Mouse (Mus musculus) midbrain, embryonic 11.5 days (tissue): ENCODE data around the gene Zwilch. TPM values are rescaled to one million over a fixed set of nuclear protein-coding genes. Genes with fewer than 3 reads are reported as not detected.
"Not testable (repeated sequence)": the region's sequence is repeated elsewhere in the genome, so short reads cannot be mapped to it uniquely, and the experiment has no call there.

ENCODE experiments used
- ATAC-seq: fragments of 200-750 bp; cut with Nextera tagmentation; 2 replicates; pipeline ENCODE4 v1.8.0; 2017; ENCODE audit warnings: moderate TSS enrichment, moderate library complexity; ENCODE audit not compliant: low FRiP score
- DNase-seq: peaks from one replicate; pipeline ENCODE4 v3.0.0; 2015; ENCODE audit warnings: low spot score; ENCODE audit errors: missing footprints
- H3K27ac ChIP-seq: fragments of 300-500 bp; sonication (generic); 2 replicates; pipeline ENCODE4 v1.5.1; 2014; ENCODE audit warnings: low read depth, low read length
- H3K27me3 ChIP-seq: fragments of 300-500 bp; sonication (generic); 2 replicates; pipeline ENCODE4 v1.6.1; 2014; ENCODE audit warnings: mild to moderate bottlenecking, low read length, moderate library complexity, mixed read lengths; ENCODE audit not compliant: control insufficient read depth, insufficient read depth
- H3K36me3 ChIP-seq: fragments of 300-500 bp; sonication (generic); 2 replicates; pipeline ENCODE4 v1.6.1; 2014; ENCODE audit warnings: mild to moderate bottlenecking, low read length, moderate library complexity, mixed read lengths; ENCODE audit not compliant: control insufficient read depth, insufficient read depth
- H3K4me1 ChIP-seq: fragments of 300-500 bp; sonication (generic); 2 replicates; pipeline ENCODE4 v1.6.1; 2014; ENCODE audit warnings: low read length; ENCODE audit not compliant: control insufficient read depth, insufficient read depth
- H3K4me2 ChIP-seq: fragments of 300-500 bp; sonication (generic); 2 replicates; pipeline ENCODE4 v1.6.1; 2014; ENCODE audit warnings: mild to moderate bottlenecking, moderate library complexity
- H3K4me3 ChIP-seq: fragments of 300-500 bp; sonication (generic); 2 replicates; pipeline ENCODE4 v1.5.1; 2014; ENCODE audit warnings: low read depth, low read length
- H3K9ac ChIP-seq: fragments of 300-500 bp; sonication (generic); 2 replicates; pipeline ENCODE4 v1.6.1; 2014; ENCODE audit warnings: low read length
- H3K9me3 ChIP-seq: fragments of 300-500 bp; sonication (generic); 2 replicates; pipeline ENCODE4 v1.6.1; 2016; ENCODE audit warnings: low read length; ENCODE audit not compliant: control insufficient read depth
- WGBS: fragments of 180-500 bp; shearing (Covaris S2); extraction: QIAGEN DNeasy Blood & Tissue Kit; methylation state at CpG from one replicate; pipeline ENCODE4 v1.1.7; 2014; 5-methylcytosine and 5-hydroxymethylcytosine counted together
- polyA plus RNA-seq: library from polyadenylated mRNA; unstranded; fragments of >200 nt; fragmentation: Nextera tagmentation; extraction: Ambion mirVana; gene quantifications from 2 replicates; pipeline ENCODE4 v1.2.1, GENCODE M21; 2014

The Zwilch gene
- polyA plus RNA-seq, 1 experiment from 2014 or later, result 30.5 TPM

- 93% methylated on average over 17 of the region's 17 CpGs for WGBS
- H3K36me3 ChIP-seq, result peaks cover 3% of the 10 kb centered on the region; the same call in 1 of the 2 replicates
- no peak for DNase-seq
These were observed 41.5 kb upstream of the Zwilch start for GRCm38 (mm10) chr9:64214452-64214851.

GRCm38 (mm10) chr9:64207509-64208084 is 34.7 kb upstream of the Zwilch start:
- no peak overlapping the region for H3K27ac ChIP-seq
- no peak for ATAC-seq
- DNase-seq, result no peak
- no peaks in the 10 kb centered on the region for H3K4me1 ChIP-seq
- no peak overlapping the region for H3K9ac ChIP-seq
- no peak overlapping the region for H3K4me3 ChIP-seq
- WGBS, result 85% methylated on average over 3 of the region's 3 CpGs
- H3K36me3 ChIP-seq, result peaks cover 3% of the 10 kb centered on the region; the same call in 1 of the 2 replicates
- no peak overlapping the region for H3K4me2 ChIP-seq
- H3K27me3 ChIP-seq, result no peaks in the 10 kb centered on the region
- no peaks in the 10 kb centered on the region for H3K9me3 ChIP-seq

More at GRCm38 (mm10) chr9:64214452-64214851, 41.5 kb upstream of the Zwilch start:
- Histone ChIP-seq H3K9ac (no peak overlapping the region), H3K4me3 (no peak overlapping the region), H3K4me2 (no peak overlapping the region), H3K27ac (no peak overlapping the region), H3K4me1 (0 out of 2 replicates have a peak, but pooled peaks cover under 1% of the 10 kb centered on the region), H3K9me3 (no peaks in the 10 kb centered on the region), H3K27me3 (no peaks in the 10 kb centered on the region)
- ATAC-seq, result no peak

GRCm38 (mm10) chr9:64202866-64203265 is 30.0 kb upstream of the Zwilch start:
- Histone ChIP-seq H3K27ac (no peak overlapping the region), H3K4me1 (no peaks in the 10 kb centered on the region), H3K9ac (no peak overlapping the region), H3K27me3 (no peaks in the 10 kb centered on the region), H3K36me3 (no peaks in the 10 kb centered on the region), H3K4me3 (no peak overlapping the region), H3K4me2 (no peak overlapping the region), H3K9me3 (no peaks in the 10 kb centered on the region)
- ATAC-seq (no peak), DNase-seq (no peak)

GRCm38 (mm10) chr9:64202331-64202730 is 29.4 kb upstream of the Zwilch start:
- H3K9me3 ChIP-seq, result no peaks in the 10 kb centered on the region
- ATAC-seq, result no peak
- no peak overlapping the region for H3K27ac ChIP-seq
- H3K27me3 ChIP-seq, result no peaks in the 10 kb centered on the region
- H3K4me1 ChIP-seq, result no peaks in the 10 kb centered on the region
- H3K4me2 ChIP-seq, result no peak overlapping the region
- H3K9ac ChIP-seq, result no peak overlapping the region
- no peak overlapping the region for H3K4me3 ChIP-seq
- H3K36me3 ChIP-seq, result no peaks in the 10 kb centered on the region
- no peak for DNase-seq

- no peaks in the 10 kb centered on the region for H3K27me3 ChIP-seq
- ATAC-seq (no peak), DNase-seq (no peak)
- 85% methylated on average over 2 of the region's 2 CpGs for WGBS
- H3K36me3 ChIP-seq, result no peaks in the 10 kb centered on the region; the same call in 1 of the 2 replicates
- H3K4me3 ChIP-seq, result no peak overlapping the region
- H3K9me3 ChIP-seq, result no peaks in the 10 kb centered on the region
- H3K9ac ChIP-seq, result no peak overlapping the region
- H3K27ac ChIP-seq, result no peak overlapping the region
- H3K4me2 ChIP-seq, result no peak overlapping the region
- H3K4me1 ChIP-seq, result no peaks in the 10 kb centered on the region
These were observed 27.0 kb upstream of the Zwilch start for GRCm38 (mm10) chr9:64199897-64200296.

GRCm38 (mm10) chr9:64198763-64199418 is 26.0 kb upstream of the Zwilch start:
- H3K27ac ChIP-seq, ATAC-seq, H3K9me3 ChIP-seq, H3K4me1 ChIP-seq, H3K27me3 ChIP-seq, DNase-seq, H3K36me3 ChIP-seq, H3K9ac ChIP-seq, H3K4me2 ChIP-seq, H3K4me3 ChIP-seq: not testable (repeated sequence)
- 89% methylated on average over 7 of the region's 7 CpGs for WGBS

- Histone ChIP-seq H3K4me2 (no peak overlapping the region), H3K27ac (no peak overlapping the region), H3K9me3 (no peaks in the 10 kb centered on the region), H3K36me3 (peaks cover 4% of the 10 kb centered on the region), H3K9ac (no peak overlapping the region), H3K27me3 (no peaks in the 10 kb centered on the region), H3K4me1 (no peaks in the 10 kb centered on the region), H3K4me3 (no peak overlapping the region)
- ATAC-seq, result no peak
- 93% methylated on average over 5 of the region's 5 CpGs for WGBS
- no peak for DNase-seq
These were observed 25.3 kb upstream of the Zwilch start for GRCm38 (mm10) chr9:64198068-64198762.

GRCm38 (mm10) chr9:64197524-64197923 is 24.6 kb upstream of the Zwilch start:
- Histone ChIP-seq H3K4me3 (no peak overlapping the region), H3K36me3 (peaks cover 9% of the 10 kb centered on the region), H3K27me3 (no peaks in the 10 kb centered on the region), H3K9ac (no peak overlapping the region), H3K27ac (no peak overlapping the region), H3K4me2 (no peak overlapping the region), H3K4me1 (no peaks in the 10 kb centered on the region), H3K9me3 (no peaks in the 10 kb centered on the region)
- ATAC-seq (no peak), DNase-seq (no peak)
- whole genome bisulfite sequencing, result 90% methylated on average over 8 of the region's 8 CpGs

GRCm38 (mm10) chr9:64195554-64195953 is 22.6 kb upstream of the Zwilch start:
- ATAC-seq (no peak), DNase-seq (no peak)
- Histone ChIP-seq H3K4me1 (no peaks in the 10 kb centered on the region), H3K27me3 (no peaks in the 10 kb centered on the region), H3K9me3 (no peaks in the 10 kb centered on the region), H3K4me3 (no peak overlapping the region), H3K4me2 (no peak overlapping the region), H3K36me3 (peaks cover 9% of the 10 kb centered on the region), H3K9ac (no peak overlapping the region), H3K27ac (no peak overlapping the region; the same call in 1 of the 2 replicates)
- 73% methylated on average over 4 of the region's 4 CpGs for WGBS
